Mouse (Mus musculus) cerebellum, postnatal 10 days (tissue): ENCODE results near the gene Tiam1.

ENCODE experiments used
- DNase-seq, 2 experiments: peaks; one replicate each; pipeline ENCODE4 v3.0.0; 2021; ENCODE audit warnings: mixed read lengths in 2 of 2

The Tiam1 gene

GRCm38 (mm10) chr16:90142574-90143415 lies 774 bp downstream of the Tiam1 start:
- DNase-seq, result peak; percentile 80 to 82

GRCm38 (mm10) chr16:90142247-90142573 lies 1.4 kb downstream of the Tiam1 start:
- no peak for DNase-seq

GRCm38 (mm10) chr16:90141556-90141955 lies 2.0 kb downstream of the Tiam1 start:
- DNase-seq, result no peak

GRCm38 (mm10) chr16:90140571-90140970 lies 3.0 kb downstream of the Tiam1 start:
- DNase-seq, result no peak

- DNase-seq, result no peak
Observed at GRCm38 (mm10) chr16:90139696-90140095, 3.9 kb downstream of the Tiam1 start.

- DNase-seq, result no peak
Observed at GRCm38 (mm10) chr16:90138151-90138550, 5.4 kb downstream of the Tiam1 start.

GRCm38 (mm10) chr16:90137175-90137574 lies 6.4 kb downstream of the Tiam1 start:
- no peak for DNase-seq

- DNase-seq, result no peak
Observed at GRCm38 (mm10) chr16:90135580-90135979, 8.0 kb downstream of the Tiam1 start.

GRCm38 (mm10) chr16:90134351-90134750 lies 9.2 kb downstream of the Tiam1 start:
- DNase-seq, result no peak

- no peak for DNase-seq
Observed at GRCm38 (mm10) chr16:90132816-90133215, 10.8 kb downstream of the Tiam1 start.

GRCm38 (mm10) chr16:90132331-90132730 lies 11.2 kb downstream of the Tiam1 start:
- no peak for DNase-seq

- no peak for DNase-seq
Observed at GRCm38 (mm10) chr16:90128817-90129587, 14.6 kb downstream of the Tiam1 start.

- no peak for DNase-seq
Observed at GRCm38 (mm10) chr16:90128361-90128760, 15.2 kb downstream of the Tiam1 start.

- DNase-seq, result no peak
Observed at GRCm38 (mm10) chr16:90125318-90126314, 18.0 kb downstream of the Tiam1 start.

GRCm38 (mm10) chr16:90123091-90123490 lies 20.5 kb downstream of the Tiam1 start:
- peak; percentile 38 to 56 for DNase-seq

GRCm38 (mm10) chr16:90122439-90122838 lies 21.1 kb downstream of the Tiam1 start:
- DNase-seq, result no peak

- DNase-seq, result peak; percentile 57 to 65
Observed at GRCm38 (mm10) chr16:90121799-90122198, 21.8 kb downstream of the Tiam1 start.

- DNase-seq, result no peak
Observed at GRCm38 (mm10) chr16:90119969-90120368, 23.6 kb downstream of the Tiam1 start.

- DNase-seq, result no peak
Observed at GRCm38 (mm10) chr16:90116637-90117182, 26.9 kb downstream of the Tiam1 start.

GRCm38 (mm10) chr16:90112577-90113155 lies 30.9 kb downstream of the Tiam1 start:
- no peak for DNase-seq

- no peak for DNase-seq
Observed at GRCm38 (mm10) chr16:90109500-90109899, 34.1 kb downstream of the Tiam1 start.
